Mouse (Mus musculus) ES-Bruce4 (cell line): Measurements from ENCODE around the gene Plekhm1. TPM values are rescaled to one million over a fixed set of nuclear protein-coding genes. Genes with fewer than 3 reads are reported as not detected.

Experiments used
- H3K27ac ChIP-seq: 2 replicates; pipeline ENCODE4 v1.5.1; 2012; ENCODE audit warnings: low read length, inconsistent platforms; ENCODE audit not compliant: insufficient read depth
- H3K27me3 ChIP-seq: 2 replicates; pipeline ENCODE4 v1.6.1; 2012; ENCODE audit warnings: mild to moderate bottlenecking, low read length, inconsistent platforms; ENCODE audit not compliant: control insufficient read depth, poor library complexity, insufficient read depth, severe bottlenecking
- H3K36me3 ChIP-seq: 2 replicates; pipeline ENCODE4 v1.6.1; 2012; ENCODE audit warnings: inconsistent platforms, mild to moderate bottlenecking, low read length, moderate library complexity; ENCODE audit not compliant: control insufficient read depth, poor library complexity, insufficient read depth, severe bottlenecking
- H3K4me1 ChIP-seq: one replicate; pipeline ENCODE4 v1.8.1; 2011; ENCODE audit warnings: low read length; ENCODE audit not compliant: control insufficient read depth, insufficient read depth
- H3K4me3 ChIP-seq: 2 replicates; pipeline ENCODE4 v1.5.1; 2011; ENCODE audit warnings: low read depth, mild to moderate bottlenecking, low read length
- H3K9ac ChIP-seq: 2 replicates; pipeline ENCODE4 v1.6.1; 2012; ENCODE audit warnings: low read depth, mild to moderate bottlenecking, inconsistent platforms; ENCODE audit not compliant: poor library complexity, severe bottlenecking
- H3K9me3 ChIP-seq: replicated peaks from 2 replicates; pipeline ENCODE4 v1.6.1; 2012; ENCODE audit warnings: mild to moderate bottlenecking, low read length, inconsistent platforms; ENCODE audit not compliant: control insufficient read depth, poor library complexity, insufficient read depth, severe bottlenecking
- CTCF ChIP-seq: IDR thresholded peaks from one replicate; pipeline ENCODE4 v1.8.1; 2011; ENCODE audit warnings: low read depth, low read length
- EP300 ChIP-seq: IDR thresholded peaks from 2 replicates; pipeline ENCODE4 v1.6.1; 2011; ENCODE audit warnings: low read depth, low read length; ENCODE audit not compliant: insufficient read depth
- POLR2A ChIP-seq: IDR thresholded peaks from one replicate; pipeline ENCODE4 v1.8.1; 2011; ENCODE audit warnings: low read length; ENCODE audit not compliant: insufficient read depth
- polyA plus RNA-seq: library from polyadenylated mRNA; stranded (reverse); fragments of >200 nt; gene quantifications from 2 replicates; pipeline ENCODE4 v1.2.4, GENCODE M21; 2011; ENCODE audit warnings: low read depth; ENCODE audit not compliant: missing spikeins, insufficient read depth, insufficient read length

Plekhm1 gene
- polyA plus RNA-seq, 1 experiment: 22.0 TPM

DNA sequence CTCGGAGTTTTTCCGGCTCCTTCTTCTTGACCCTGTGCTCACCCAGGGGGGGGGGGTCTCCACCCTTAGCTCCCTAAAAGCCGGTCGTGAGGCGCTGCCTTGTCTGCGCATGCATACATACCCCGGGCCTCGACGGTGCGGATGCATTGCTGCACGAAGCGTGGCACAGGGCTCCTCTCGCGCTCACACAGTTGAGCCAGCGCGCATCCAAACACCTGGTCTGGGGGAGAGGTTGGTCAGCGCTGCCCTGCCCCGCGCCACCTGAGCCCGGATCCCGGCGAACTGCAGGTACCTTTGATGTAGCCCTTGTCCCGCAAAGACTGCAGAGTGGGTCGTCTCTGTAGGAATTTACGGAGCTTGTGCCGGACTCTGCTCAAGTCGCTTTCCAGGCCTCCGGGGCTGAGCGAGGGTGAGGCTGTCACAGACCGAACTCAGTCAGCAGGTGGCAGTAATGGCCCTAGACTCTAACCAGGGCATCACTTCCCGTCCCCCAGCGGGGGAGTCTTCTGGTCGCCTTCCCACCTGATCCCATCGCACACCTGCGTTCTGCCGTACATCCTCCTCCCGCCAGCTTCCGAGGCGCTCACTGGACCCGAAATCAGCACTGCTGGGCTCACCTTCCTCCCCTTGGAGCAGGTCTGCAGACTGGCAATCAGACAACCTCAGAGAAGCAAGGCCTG is 78.6 kb downstream of the Plekhm1 start:
- Histone ChIP-seq H3K27ac (no peak overlapping the region), H3K36me3 (no peaks in the 10 kb centered on the region), H3K4me1 (peaks cover 5% of the 10 kb centered on the region), H3K9me3 (no peaks in the 10 kb centered on the region), H3K27me3 (no peaks in the 10 kb centered on the region), H3K9ac (peak overlapping the region; percentile 19), H3K4me3 (peak overlapping the region; percentile 40)
- TF ChIP-seq EP300 (no peak), POLR2A (no peak), CTCF (peak; percentile 81)

DNA sequence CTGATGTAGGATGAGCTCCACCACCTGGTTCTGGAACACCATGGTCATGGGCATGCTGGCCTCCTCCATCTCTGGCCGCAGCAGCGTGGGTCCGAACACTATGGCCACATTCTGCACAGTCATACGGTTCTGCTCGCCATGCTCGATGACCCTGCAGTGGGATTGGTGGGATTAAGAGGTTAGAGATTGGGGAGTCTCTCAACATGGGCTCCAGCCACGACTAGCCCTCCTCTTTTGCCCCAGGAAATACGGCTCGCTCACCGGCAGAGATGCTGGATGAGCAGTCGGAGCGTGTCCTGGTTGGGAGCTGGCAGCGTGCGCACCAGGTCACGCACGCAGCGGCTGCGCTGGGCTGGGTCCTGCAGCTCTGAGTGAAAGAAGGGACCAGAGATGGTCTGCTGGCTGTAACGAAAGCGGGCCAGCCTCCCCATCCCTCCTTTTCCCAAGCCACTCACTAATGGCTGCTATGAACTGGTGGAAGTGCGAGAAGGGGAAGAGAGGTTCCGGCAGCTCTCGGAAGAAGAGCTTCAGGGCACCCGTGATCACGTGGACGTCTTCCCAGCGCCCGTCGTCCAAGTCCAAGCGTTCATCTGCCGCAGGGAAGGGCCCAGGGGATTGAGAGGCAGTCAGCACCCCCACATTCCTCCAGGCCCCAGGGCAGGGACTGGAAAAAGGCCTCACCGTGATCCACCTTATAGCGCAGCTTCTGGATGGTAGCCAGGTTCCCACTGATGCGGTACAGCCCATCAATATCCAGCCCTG is 79.4 kb downstream of the Plekhm1 start:
- TF ChIP-seq POLR2A (no peak), CTCF (no peak), EP300 (no peak)
- Histone ChIP-seq H3K9ac (peak overlapping the region; percentile 19), H3K4me1 (peaks cover 2% of the 10 kb centered on the region), H3K4me3 (peak overlapping the region; percentile 40), H3K27ac (no peak overlapping the region), H3K9me3 (no peaks in the 10 kb centered on the region), H3K27me3 (no peaks in the 10 kb centered on the region), H3K36me3 (no peaks in the 10 kb centered on the region)

DNA sequence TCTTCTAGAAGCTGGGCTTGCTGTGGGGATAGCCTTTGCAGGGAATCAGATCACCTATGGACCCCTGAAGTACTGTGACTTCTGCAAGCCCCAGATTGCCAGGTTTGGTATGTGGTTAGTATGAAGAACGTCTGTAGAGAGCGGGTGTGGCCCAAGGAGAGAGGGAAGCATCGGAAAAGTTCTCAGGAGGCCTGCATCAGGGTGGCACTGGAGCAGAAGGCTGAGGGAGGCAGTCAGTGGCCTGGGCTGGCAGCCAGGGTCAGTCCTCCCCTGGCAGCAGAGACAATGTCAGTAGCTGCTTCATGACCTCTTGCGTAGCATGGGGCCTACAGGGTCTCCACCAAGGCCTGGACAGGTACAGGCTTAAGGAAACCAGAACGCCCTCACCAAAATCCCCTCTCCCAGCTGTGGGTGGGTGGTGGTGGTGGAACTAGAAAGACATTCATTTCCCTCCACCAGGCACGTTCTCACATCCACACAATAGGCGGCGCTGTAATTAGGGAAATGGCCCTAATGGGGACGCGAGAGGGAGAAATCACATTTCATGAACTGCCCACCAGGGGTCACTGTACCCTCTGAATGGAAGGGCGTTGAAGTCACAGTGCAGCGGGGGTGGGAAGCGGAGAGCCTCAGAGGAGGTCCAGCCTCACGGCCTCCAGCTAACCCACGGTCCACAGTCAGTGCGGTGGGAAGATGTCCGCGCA is 80.1 kb downstream of the Plekhm1 start:
- H3K4me1 ChIP-seq: no peaks in the 10 kb centered on the region
- no peaks in the 10 kb centered on the region for H3K27me3 ChIP-seq
- H3K36me3 ChIP-seq: no peaks in the 10 kb centered on the region
- peak overlapping the region; percentile 40 for H3K4me3 ChIP-seq
- H3K9ac ChIP-seq: peak overlapping the region; percentile 19; the same call in 1 of the 2 replicates
- H3K27ac ChIP-seq: no peak overlapping the region
- peak; percentile 98 for TF ChIP-seq CTCF
- TF ChIP-seq EP300: no peak
- no peaks in the 10 kb centered on the region for H3K9me3 ChIP-seq

DNA sequence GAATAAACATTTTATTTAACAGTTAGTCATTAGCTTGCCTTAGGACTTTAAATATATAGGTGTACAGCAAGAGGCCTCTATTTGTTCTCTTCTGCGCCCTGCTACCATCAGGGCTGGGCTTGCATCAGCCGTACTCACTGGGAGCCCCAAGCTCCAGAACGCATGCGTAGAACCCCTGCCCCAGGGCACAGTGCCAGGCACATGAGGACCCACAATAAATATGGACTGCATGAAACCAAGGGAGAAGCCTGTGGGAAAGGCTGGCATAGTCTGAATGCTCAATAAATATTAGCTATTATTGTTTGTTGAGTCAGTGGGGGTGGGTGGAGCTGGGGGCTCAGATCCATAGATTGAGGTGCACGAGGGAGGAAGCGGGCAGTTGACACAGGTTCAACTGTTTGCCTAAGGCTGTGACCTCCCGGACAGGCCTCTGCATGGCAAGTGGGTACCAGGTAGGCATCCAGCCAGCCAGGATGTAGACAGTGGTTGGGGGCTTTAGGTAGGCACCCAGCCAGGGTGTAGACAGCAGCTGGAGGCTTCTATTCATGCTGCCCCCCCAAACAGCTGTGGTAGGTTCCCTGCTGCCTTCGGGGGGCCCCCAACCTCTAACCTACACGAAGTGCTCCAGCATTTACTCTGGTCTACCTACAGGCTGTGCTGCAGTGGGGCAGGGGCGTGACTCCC is 80.8 kb downstream of the Plekhm1 start:
- Histone ChIP-seq H3K4me1 (no peaks in the 10 kb centered on the region), H3K9ac (no peak overlapping the region), H3K27me3 (no peaks in the 10 kb centered on the region), H3K4me3 (no peak overlapping the region), H3K9me3 (no peaks in the 10 kb centered on the region), H3K36me3 (no peaks in the 10 kb centered on the region), H3K27ac (no peak overlapping the region)
- no peak for TF ChIP-seq POLR2A
- no peak for TF ChIP-seq CTCF
- TF ChIP-seq EP300: no peak

DNA sequence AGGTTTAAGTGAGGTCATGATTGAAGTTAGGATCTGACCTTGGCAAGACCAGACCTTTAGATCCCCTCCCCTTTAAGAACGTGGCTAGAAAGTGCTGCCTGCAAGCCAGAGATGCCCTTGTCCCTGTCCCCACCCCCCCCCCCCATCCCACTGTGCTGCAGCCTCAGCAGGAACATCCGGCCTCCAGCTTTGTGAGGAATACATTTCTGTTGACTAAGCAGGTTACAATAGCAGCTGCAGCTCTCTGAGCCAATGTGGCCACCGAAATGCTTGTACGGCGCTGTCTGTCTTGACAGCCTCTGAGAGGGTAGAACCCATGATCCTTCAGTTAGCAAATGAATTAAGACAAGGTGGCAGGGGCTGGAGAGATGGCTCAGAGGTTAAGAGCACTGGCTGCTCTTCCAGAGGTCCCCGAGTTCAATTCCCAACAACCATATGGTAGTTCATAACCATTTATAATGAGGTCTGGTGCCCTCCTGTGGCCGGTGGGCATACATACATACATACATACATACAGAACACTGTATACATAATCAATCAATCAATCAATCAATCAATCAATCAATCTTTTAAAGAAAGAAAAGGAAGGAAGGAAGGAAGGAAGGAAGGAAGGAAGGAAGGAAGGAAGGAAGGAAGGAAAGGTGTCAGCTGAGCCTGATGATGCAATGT is 81.7 kb downstream of the Plekhm1 start:
- Histone ChIP-seq H3K36me3 (no peaks in the 10 kb centered on the region), H3K4me3 (no peak overlapping the region), H3K27me3 (no peaks in the 10 kb centered on the region), H3K27ac (no peak overlapping the region), H3K9ac (no peak overlapping the region), H3K9me3 (no peaks in the 10 kb centered on the region), H3K4me1 (no peaks in the 10 kb centered on the region)
- TF ChIP-seq EP300 (no peak), POLR2A (no peak), CTCF (no peak)
